In the genomic region with DNA sequence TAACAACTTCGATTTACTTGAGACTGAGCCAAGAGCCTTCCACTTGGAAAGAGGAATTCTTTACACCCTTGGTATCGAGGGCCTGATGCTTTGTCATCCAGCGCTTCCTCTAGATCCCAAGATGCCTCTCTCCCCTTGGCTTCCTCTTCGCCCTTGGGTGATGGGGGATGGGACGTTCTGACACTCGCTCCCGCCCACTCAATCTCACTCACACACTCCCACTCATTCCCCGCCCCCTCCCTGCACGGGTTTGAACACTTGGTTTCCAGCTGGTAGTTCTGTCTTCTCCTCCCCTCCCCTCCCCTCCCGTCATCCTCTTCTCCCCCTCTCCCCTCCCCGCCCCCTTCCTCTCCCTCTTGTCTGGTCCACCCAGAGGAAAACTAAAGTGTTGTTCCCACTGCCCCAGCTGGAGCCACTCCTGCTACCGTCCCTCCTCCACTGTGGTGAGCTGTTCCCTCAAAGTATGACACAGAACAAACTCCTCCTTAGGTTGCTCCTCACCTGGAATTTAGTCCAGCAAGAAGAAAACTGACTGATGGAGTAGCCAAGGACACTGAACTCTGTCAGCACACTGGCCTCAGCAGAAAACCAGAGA, we compare ENCODE assay signal across 15 mouse cellular contexts. TPM values are rescaled to one million over a fixed set of nuclear protein-coding genes. Genes with fewer than 3 reads are reported as not detected.
A peak's percentile ranks its signal among the peaks of the same experiment; 100 is the strongest.
DNase-seq lines count a peak whose midpoint lies in the region; ATAC-seq and TF ChIP-seq lines count a peak whose summit lies in the region.
"Had no signal": no experiment of that assay in that cellular context is flagged by ENCODE, and none has a peak within 500 bp of the region (broad histone marks: within the 10 kb centered on the region; RNA-seq: fewer than 3 reads in every experiment).

No protein-coding gene starts in this region.

- peaks cover 13% of the 10 kb centered on the region; the same call in 1 of the 2 replicates for H3K4me1 ChIP-seq in heart, embryonic 13.5 days
- H3K4me1 ChIP-seq in E14TG2a.4 (replicated peaks; ENCODE audit: low read depth, low read length): peaks cover 46% of the 10 kb centered on the region
- no peaks in the 10 kb centered on the region for H3K4me1 ChIP-seq in midbrain, postnatal 0 days (ENCODE audit: insufficient read depth, low read length)
- H3K4me1 ChIP-seq: neural tube, embryonic 15.5 days had no signal

- intact Hi-C loops in heart, postnatal 14 days (cut with DNase I): no loop called here
- intact Hi-C loops in left cerebral cortex, postnatal 14 days (cut with DNase I): no loop called here

- TF ChIP-seq CTCF in E14TG2a.4 (conservative IDR thresholded peaks at IDR 0.05; ENCODE audit: low read length): no peak
- no peak for TF ChIP-seq CTCF in midbrain, postnatal 0 days (IDR thresholded peaks at IDR 0.05)

- H3K4me3 ChIP-seq in heart, embryonic 13.5 days: no peak overlapping the region
- H3K4me3 ChIP-seq in E14TG2a.4 (replicated peaks; ENCODE audit: low read length): peak overlapping the region; percentile 59
- H3K4me3 ChIP-seq in midbrain, postnatal 0 days (ENCODE audit: low read depth, low read length): no peak overlapping the region
- H3K4me3 ChIP-seq: neural tube, embryonic 15.5 days had no signal

- no peak for DNase-seq in heart, postnatal 14 days
- DNase-seq in MEL-GATA-1-ER (ENCODE audit: extremely low read depth, low read depth) (peak; percentile 27), liver (peak; percentile 92)
- no peak for DNase-seq in left cerebral cortex, postnatal 14 days (ENCODE audit: low spot score in 2 of 2)
- DNase-seq in layer of hippocampus, adult 9-11 months: no peak
- DNase-seq in midbrain, postnatal 0 days (ENCODE audit: low spot score): no peak
- DNase-seq: cerebellum, postnatal 14 days; midbrain, embryonic 14.5 days; thymus, adult 2 months had no signal

- no peaks in the 10 kb centered on the region for H3K36me3 ChIP-seq in heart, embryonic 13.5 days
- H3K36me3 ChIP-seq in E14TG2a.4 (ENCODE audit: insufficient read depth, low read length): no peaks in the 10 kb centered on the region
- no peaks in the 10 kb centered on the region for H3K36me3 ChIP-seq in midbrain, postnatal 0 days (ENCODE audit: insufficient read depth, low read length)
- H3K36me3 ChIP-seq: neural tube, embryonic 15.5 days had no signal

- peaks cover 4% of the 10 kb centered on the region; the same call in 1 of the 2 replicates for H3K27me3 ChIP-seq in heart, embryonic 13.5 days (replicated peaks)
- H3K27me3 ChIP-seq in E14TG2a.4 (ENCODE audit: insufficient read depth, low read length): 0 out of 2 replicates have a peak, but pooled peaks cover 2% of the 10 kb centered on the region
- no peaks in the 10 kb centered on the region for H3K27me3 ChIP-seq in midbrain, postnatal 0 days (ENCODE audit: insufficient read depth, low read length)
- H3K27me3 ChIP-seq: neural tube, embryonic 15.5 days had no signal

- WGBS in heart, embryonic 13.5 days: 19% methylated on average over 11 of the region's 12 CpGs
- WGBS in midbrain, postnatal 0 days: 43% methylated on average over 11 of the region's 12 CpGs

- no peaks in the 10 kb centered on the region for H3K9me3 ChIP-seq in heart, embryonic 13.5 days
- no peaks in the 10 kb centered on the region for H3K9me3 ChIP-seq in E14TG2a.4 (ENCODE audit: low read length)
- H3K9me3 ChIP-seq in midbrain, postnatal 0 days (ENCODE audit: low read length): no peaks in the 10 kb centered on the region
- H3K9me3 ChIP-seq: neural tube, embryonic 15.5 days had no signal

- H3K27ac ChIP-seq in heart, embryonic 13.5 days (replicated peaks): no peak overlapping the region; the same call in 1 of the 2 replicates
- H3K27ac ChIP-seq in midbrain, postnatal 0 days (ENCODE audit: low read depth, low read length): no peak overlapping the region
- H3K27ac ChIP-seq: neural tube, embryonic 15.5 days had no signal

- no peak for ATAC-seq in heart, embryonic 13.5 days (ENCODE audit: extremely low read depth, insufficient number of reproducible peaks, low FRiP score, low TSS enrichment)
- ATAC-seq in midbrain, postnatal 0 days (ENCODE audit: low FRiP score): no peak

- peak overlapping the region; percentile 52 for H3K4me2 ChIP-seq in heart, embryonic 13.5 days
- no peak overlapping the region for H3K4me2 ChIP-seq in midbrain, postnatal 0 days (ENCODE audit: low read depth, low read length, poor library complexity, severe bottlenecking)
- H3K4me2 ChIP-seq: neural tube, embryonic 15.5 days had no signal

- no peak overlapping the region for H3K9ac ChIP-seq in heart, embryonic 13.5 days
- H3K9ac ChIP-seq in midbrain, postnatal 0 days (replicated peaks; ENCODE audit: low read length, poor library complexity, severe bottlenecking): no peak overlapping the region
- H3K9ac ChIP-seq: neural tube, embryonic 15.5 days had no signal

RNA-seq across cellular contexts. Expression of a gene that starts 9.3 kb away (rescaled TPM):
- polyA plus RNA-seq in heart, embryonic 13.5 days (2015; fragmentation: Nextera tagmentation; extraction: Ambion mirVana): not detected in 2 replicates
- not detected for total RNA-seq in heart, postnatal 14 days (2021)
- total RNA-seq in left cerebral cortex, postnatal 14 days (2021): under 1 TPM; 0.13 to 0.44 TPM
- 0.60 and 0.71 TPM in 2 replicates for total RNA-seq in midbrain, postnatal 0 days (2014; rRNA removed)
- polyA plus RNA-seq in midbrain, postnatal 0 days (2015; fragmentation: Nextera tagmentation; extraction: Ambion mirVana): 0.94 and 1.1 TPM in 2 replicates
- total RNA-seq: adrenal gland, postnatal 36 days; heart, adult 8-10 months; liver, adult 2 months had no signal
- polyA plus RNA-seq: liver, adult 2 months; thymus, adult 2 months had no signal

Comparison
In these comparisons a context has a peak if more than half of its experiments do, and no peak if none do; other contexts are left out.
1. DNase-seq: peak in MEL-GATA-1-ER (single experiment) and liver (single experiment); none in heart, postnatal 14 days (0 of 2), left cerebral cortex, postnatal 14 days (0 of 2), layer of hippocampus, adult 9-11 months (single experiment) and midbrain, postnatal 0 days (single experiment).